Mouse (Mus musculus) megakaryocyte, embryonic 14.5 days (primary cell): ENCODE results near the gene Scap.

Experiments
- FLI1 ChIP-seq: IDR thresholded peaks from 2 replicates; pipeline ENCODE4 v1.6.1; 2012; ENCODE audit warnings: low read length, inconsistent platforms, mixed read lengths
- GATA1 ChIP-seq: IDR thresholded peaks from 3 replicates; pipeline ENCODE4 v1.6.1; 2012; ENCODE audit warnings: mixed read lengths, low read length, inconsistent platforms, borderline replicate concordance

GRCm38 (mm10) chr9:110333135-110333895 lies at the start of gene Scap:
- TF ChIP-seq GATA1 (no peak), FLI1 (no peak)
